Mouse (Mus musculus) intestine, embryonic 16.5 days (tissue): ENCODE results near the gene Skp1a. TPM values are rescaled to one million over a fixed set of nuclear protein-coding genes. Genes with fewer than 3 reads are reported as not detected.

ENCODE experiments used
- ATAC-seq: fragments of 200-750 bp; cut with Nextera tagmentation; 2 replicates; pipeline ENCODE4 v1.8.0; 2017; ENCODE audit warnings: moderate TSS enrichment, moderate library complexity
- H3K27ac ChIP-seq: fragments of 300-500 bp; sonication (generic); 2 replicates; pipeline ENCODE4 v1.5.1; 2014; ENCODE audit warnings: mild to moderate bottlenecking, low read length
- H3K27me3 ChIP-seq: fragments of 300-500 bp; sonication (generic); replicated peaks from 2 replicates; pipeline ENCODE4 v1.6.1; 2014; ENCODE audit warnings: low read length, control low read depth, mixed read lengths; ENCODE audit not compliant: control insufficient read depth, insufficient read depth
- H3K36me3 ChIP-seq: fragments of 300-500 bp; sonication (generic); 2 replicates; pipeline ENCODE4 v1.6.1; 2014; ENCODE audit warnings: low read length, control low read depth; ENCODE audit not compliant: control insufficient read depth, insufficient read depth
- H3K4me1 ChIP-seq: fragments of 300-500 bp; sonication (generic); 2 replicates; pipeline ENCODE4 v1.6.1; 2014; ENCODE audit warnings: low read length, control low read depth, mixed read lengths; ENCODE audit not compliant: control insufficient read depth, insufficient read depth
- H3K4me2 ChIP-seq: fragments of 300-500 bp; sonication (generic); 2 replicates; pipeline ENCODE4 v1.6.1; 2014; ENCODE audit warnings: low read depth, low read length, control low read depth
- H3K4me3 ChIP-seq: fragments of 300-500 bp; sonication (generic); 2 replicates; pipeline ENCODE4 v1.5.1; 2014; ENCODE audit warnings: mild to moderate bottlenecking, low read length
- H3K9ac ChIP-seq: fragments of 300-500 bp; sonication (generic); 2 replicates; pipeline ENCODE4 v1.6.1; 2014; ENCODE audit warnings: low read depth, low read length
- H3K9me3 ChIP-seq: fragments of 300-500 bp; sonication (generic); 2 replicates; pipeline ENCODE4 v1.6.1; 2016; ENCODE audit warnings: low read length, control low read depth; ENCODE audit not compliant: control insufficient read depth
- WGBS: fragments of 180-500 bp; shearing (Covaris S2); extraction: QIAGEN DNeasy Blood & Tissue Kit; methylation state at CpG from one replicate; pipeline ENCODE4 v1.1.7; 2014; 5-methylcytosine and 5-hydroxymethylcytosine counted together
- polyA plus RNA-seq: library from polyadenylated mRNA; unstranded; fragments of >200 nt; fragmentation: Nextera tagmentation; extraction: Ambion mirVana; gene quantifications from 2 replicates; pipeline ENCODE4 v1.2.1, GENCODE M21; 2015

Gene Skp1a
- polyA plus RNA-seq, 1 experiment from 2014 or later, result 723 TPM

- H3K36me3 ChIP-seq, result peaks cover 3% of the 10 kb centered on the region; the same call in 1 of the 2 replicates
- H3K27ac ChIP-seq, result peak overlapping the region; percentile 63; the same call in 1 of the 2 replicates
- WGBS, result 45% methylated on average over 1 of the region's 1 CpGs
Observed at GRCm38 (mm10) chr11:52252692-52253091, 20.9 kb downstream of the Skp1a start.

GRCm38 (mm10) chr11:52253674-52254375, 22.0 kb downstream of the Skp1a start:
- H3K9ac ChIP-seq, result no peak overlapping the region
- H3K4me1 ChIP-seq, result peaks cover 9% of the 10 kb centered on the region; the same call in 1 of the 2 replicates
- no peaks in the 10 kb centered on the region for H3K36me3 ChIP-seq
- peak overlapping the region; percentile 63; the same call in 1 of the 2 replicates for H3K27ac ChIP-seq
- H3K9me3 ChIP-seq, result no peaks in the 10 kb centered on the region
- H3K4me2 ChIP-seq, result no peak overlapping the region
- ATAC-seq, result peak; percentile 77
- 64% methylated on average over 11 of the region's 11 CpGs for WGBS
- no peaks in the 10 kb centered on the region for H3K27me3 ChIP-seq
- H3K4me3 ChIP-seq, result no peak overlapping the region

More at GRCm38 (mm10) chr11:52252692-52253091, 20.9 kb downstream of the Skp1a start:
- H3K9ac ChIP-seq, result no peak overlapping the region
- H3K4me2 ChIP-seq, result no peak overlapping the region
- no peaks in the 10 kb centered on the region for H3K27me3 ChIP-seq
- H3K4me1 ChIP-seq, result peaks cover 9% of the 10 kb centered on the region; the same call in 1 of the 2 replicates
- ATAC-seq, result no peak
- no peaks in the 10 kb centered on the region for H3K9me3 ChIP-seq
- no peak overlapping the region for H3K4me3 ChIP-seq

- no peak overlapping the region for H3K4me2 ChIP-seq
- no peaks in the 10 kb centered on the region for H3K36me3 ChIP-seq
- H3K9me3 ChIP-seq, result no peaks in the 10 kb centered on the region
- peaks cover 9% of the 10 kb centered on the region; the same call in 1 of the 2 replicates for H3K4me1 ChIP-seq
- H3K4me3 ChIP-seq, result no peak overlapping the region
- 84% methylated on average over 8 of the region's 8 CpGs for WGBS
- no peak overlapping the region for H3K27ac ChIP-seq
- H3K27me3 ChIP-seq, result no peaks in the 10 kb centered on the region
- H3K9ac ChIP-seq, result no peak overlapping the region
- no peak for ATAC-seq
Observed at GRCm38 (mm10) chr11:52255077-52255476, 23.3 kb downstream of the Skp1a start.

- Histone ChIP-seq H3K36me3 (no peaks in the 10 kb centered on the region), H3K27me3 (no peaks in the 10 kb centered on the region), H3K9me3 (no peaks in the 10 kb centered on the region), H3K27ac (no peak overlapping the region), H3K9ac (no peak overlapping the region), H3K4me1 (peaks cover 9% of the 10 kb centered on the region; the same call in 1 of the 2 replicates), H3K4me2 (no peak overlapping the region), H3K4me3 (no peak overlapping the region)
- WGBS, result 90% methylated on average over 3 of the region's 3 CpGs
- peak; percentile 43; the same call in 1 of the 2 replicates for ATAC-seq
Observed at GRCm38 (mm10) chr11:52257376-52257775, 25.6 kb downstream of the Skp1a start.

- Histone ChIP-seq H3K4me1 (no peaks in the 10 kb centered on the region; the same call in 1 of the 2 replicates), H3K9ac (no peak overlapping the region), H3K27me3 (no peaks in the 10 kb centered on the region), H3K27ac (no peak overlapping the region), H3K36me3 (no peaks in the 10 kb centered on the region), H3K4me2 (no peak overlapping the region), H3K9me3 (no peaks in the 10 kb centered on the region), H3K4me3 (no peak overlapping the region)
- ATAC-seq, result no peak
- 59% methylated on average over 5 of the region's 5 CpGs for WGBS
Observed at GRCm38 (mm10) chr11:52258711-52259110, 26.9 kb downstream of the Skp1a start.

- no peak for ATAC-seq
- 77% methylated on average over 4 of the region's 4 CpGs for WGBS
- no peaks in the 10 kb centered on the region for H3K27me3 ChIP-seq
- H3K4me1 ChIP-seq, result no peaks in the 10 kb centered on the region
- no peaks in the 10 kb centered on the region for H3K9me3 ChIP-seq
- H3K4me2 ChIP-seq, result no peak overlapping the region
- no peak overlapping the region for H3K4me3 ChIP-seq
- H3K36me3 ChIP-seq, result no peaks in the 10 kb centered on the region
- H3K27ac ChIP-seq, result no peak overlapping the region
- H3K9ac ChIP-seq, result no peak overlapping the region
Observed at GRCm38 (mm10) chr11:52260878-52261277, 29.1 kb downstream of the Skp1a start.

- no peaks in the 10 kb centered on the region for H3K36me3 ChIP-seq
- WGBS, result 45% methylated on average over 5 of the region's 5 CpGs
- no peak for ATAC-seq
- H3K27ac ChIP-seq, result no peak overlapping the region
- no peaks in the 10 kb centered on the region for H3K4me1 ChIP-seq
- no peak overlapping the region for H3K4me2 ChIP-seq
- no peaks in the 10 kb centered on the region for H3K27me3 ChIP-seq
- no peaks in the 10 kb centered on the region for H3K9me3 ChIP-seq
- no peak overlapping the region for H3K9ac ChIP-seq
- no peak overlapping the region for H3K4me3 ChIP-seq
Observed at GRCm38 (mm10) chr11:52261937-52262336, 30.1 kb downstream of the Skp1a start.

GRCm38 (mm10) chr11:52262338-52262737, 30.5 kb downstream of the Skp1a start:
- Histone ChIP-seq H3K4me3 (no peak overlapping the region), H3K27ac (no peak overlapping the region), H3K4me1 (no peaks in the 10 kb centered on the region), H3K9me3 (no peaks in the 10 kb centered on the region), H3K27me3 (no peaks in the 10 kb centered on the region), H3K36me3 (no peaks in the 10 kb centered on the region), H3K4me2 (no peak overlapping the region), H3K9ac (no peak overlapping the region)
- 90% methylated on average over 11 of the region's 11 CpGs for WGBS
- ATAC-seq, result no peak

- no peak overlapping the region for H3K27ac ChIP-seq
- 78% methylated on average over 7 of the region's 7 CpGs for WGBS
- no peak overlapping the region for H3K4me3 ChIP-seq
- H3K9ac ChIP-seq, result no peak overlapping the region
- no peak overlapping the region for H3K4me2 ChIP-seq
- no peak for ATAC-seq
- peaks cover 9% of the 10 kb centered on the region for H3K4me1 ChIP-seq
- H3K9me3 ChIP-seq, result no peaks in the 10 kb centered on the region
- H3K36me3 ChIP-seq, result no peaks in the 10 kb centered on the region
- no peaks in the 10 kb centered on the region for H3K27me3 ChIP-seq
Observed at GRCm38 (mm10) chr11:52264871-52265270, 33.1 kb downstream of the Skp1a start.
